Mouse (Mus musculus): ENCODE results near the gene Ralbp1. TPM values are rescaled to one million over a fixed set of nuclear protein-coding genes. Genes with fewer than 3 reads are reported as not detected.

The Ralbp1 gene
- total RNA-seq, 1 experiment from 2014 or later: 108 TPM

DNA sequence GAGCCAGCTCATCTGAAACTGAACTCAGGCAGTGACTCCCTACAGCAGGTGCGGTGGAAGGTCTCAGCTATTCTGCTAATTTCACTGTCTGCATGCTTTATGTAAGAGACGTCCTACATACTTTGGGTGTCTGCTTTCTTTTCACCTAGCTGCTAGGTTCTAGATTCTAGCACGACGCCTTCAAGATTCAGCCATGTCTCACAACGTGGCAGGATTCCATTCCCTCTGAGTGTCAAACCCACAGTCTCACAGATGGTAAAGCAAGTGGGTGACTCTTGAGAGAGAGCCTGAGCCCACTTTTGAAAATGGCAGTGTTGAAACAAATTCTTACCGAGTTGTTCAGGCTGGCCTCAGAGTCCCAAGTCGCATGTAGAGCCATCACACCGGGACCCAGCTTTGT is 18.2 kb upstream of the Ralbp1 start:
- ATAC-seq (ENCODE audit: extremely low read depth, insufficient number of reproducible peaks, low FRiP score, poor library complexity, severe bottlenecking): no peak

DNA sequence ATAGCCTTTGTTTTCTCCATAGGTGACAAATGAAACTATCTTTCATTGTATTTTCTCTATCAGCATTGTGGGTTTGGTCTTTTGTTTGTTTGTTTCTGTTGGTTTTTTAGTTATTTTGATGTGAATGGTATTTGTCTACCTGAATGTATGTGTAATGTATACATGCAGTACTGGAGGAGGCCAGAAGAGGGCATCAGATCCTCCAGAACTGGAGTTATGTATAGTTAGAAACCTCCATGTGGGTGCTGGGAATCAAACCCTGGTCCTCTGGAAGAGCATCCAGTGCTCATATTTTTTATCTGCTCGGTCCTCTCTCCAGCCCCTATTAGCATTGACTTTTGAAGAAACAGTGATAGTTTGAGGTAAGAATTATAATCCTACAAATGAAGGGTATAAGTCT is 17.4 kb upstream of the Ralbp1 start:
- no peak for ATAC-seq (ENCODE audit: extremely low read depth, insufficient number of reproducible peaks, low FRiP score, poor library complexity, severe bottlenecking)

DNA sequence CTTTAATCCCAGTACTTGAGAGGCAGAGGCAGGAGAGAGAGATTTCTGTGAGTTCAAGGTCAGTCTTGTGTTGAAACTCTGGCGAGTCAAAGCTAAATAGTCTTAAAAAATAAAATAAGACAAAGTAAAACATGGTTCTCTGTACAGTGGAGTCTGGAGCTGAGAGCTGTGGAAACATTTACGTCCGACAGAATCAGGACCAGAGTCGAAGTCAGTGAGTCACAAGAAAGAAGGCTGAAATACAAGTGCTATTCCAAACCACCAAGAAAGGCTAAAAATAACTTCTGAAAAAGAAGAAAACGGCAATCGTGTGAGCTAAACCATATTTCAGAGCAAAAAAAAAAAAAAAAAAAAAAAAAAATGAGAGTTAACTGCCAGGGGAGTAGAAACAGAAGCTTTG is 16.7 kb upstream of the Ralbp1 start:
- no peak for ATAC-seq (ENCODE audit: extremely low read depth, insufficient number of reproducible peaks, low FRiP score, poor library complexity, severe bottlenecking)

GRCm38 (mm10) chr17:65896016-65896415 is 10.4 kb upstream of the Ralbp1 start:
- no peak for ATAC-seq (ENCODE audit: extremely low read depth, insufficient number of reproducible peaks, low FRiP score, poor library complexity, severe bottlenecking)

DNA sequence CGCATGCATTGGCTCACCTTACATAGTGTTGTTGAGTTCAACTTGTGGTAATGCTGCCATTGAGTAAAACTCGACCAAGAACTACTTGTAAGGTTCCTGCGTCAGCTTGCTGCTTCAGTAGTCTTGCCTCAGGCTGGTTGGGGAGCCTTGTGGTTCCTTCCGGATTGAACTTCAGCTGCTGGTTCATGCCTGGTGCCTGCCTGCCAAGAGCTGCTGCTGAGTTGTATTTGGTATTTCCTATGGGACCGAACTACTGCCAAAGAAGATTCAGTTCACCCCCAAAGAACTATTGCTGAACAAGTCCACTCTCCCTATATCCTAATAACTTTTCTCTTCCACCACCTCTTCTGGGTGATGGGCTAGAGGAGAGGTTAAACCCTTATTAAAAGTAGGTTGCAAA is 3.9 kb upstream of the Ralbp1 start:
- no peak for ATAC-seq (ENCODE audit: extremely low read depth, insufficient number of reproducible peaks, low FRiP score, poor library complexity, severe bottlenecking)

DNA sequence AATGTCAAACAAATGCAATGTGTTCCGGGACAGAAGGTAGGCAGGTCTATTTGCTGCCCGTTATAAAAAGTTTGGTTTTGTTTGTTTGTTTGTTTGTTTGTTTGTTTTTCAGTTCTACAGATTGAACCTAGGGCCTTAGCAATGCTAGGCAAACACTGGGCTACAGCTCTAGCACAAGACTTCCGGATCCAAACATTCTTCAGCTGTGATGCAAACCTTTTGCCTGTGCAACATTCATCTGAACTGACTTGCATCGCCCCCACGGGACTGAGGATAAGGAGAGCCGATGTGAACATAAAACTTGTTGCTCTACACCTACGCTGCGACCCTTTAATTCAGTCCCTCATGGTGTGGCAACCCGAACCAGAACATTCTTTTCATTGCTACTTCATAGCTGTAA is 973 bp upstream of the Ralbp1 start:
- ATAC-seq (ENCODE audit: extremely low read depth, insufficient number of reproducible peaks, low FRiP score, poor library complexity, severe bottlenecking): no peak

DNA sequence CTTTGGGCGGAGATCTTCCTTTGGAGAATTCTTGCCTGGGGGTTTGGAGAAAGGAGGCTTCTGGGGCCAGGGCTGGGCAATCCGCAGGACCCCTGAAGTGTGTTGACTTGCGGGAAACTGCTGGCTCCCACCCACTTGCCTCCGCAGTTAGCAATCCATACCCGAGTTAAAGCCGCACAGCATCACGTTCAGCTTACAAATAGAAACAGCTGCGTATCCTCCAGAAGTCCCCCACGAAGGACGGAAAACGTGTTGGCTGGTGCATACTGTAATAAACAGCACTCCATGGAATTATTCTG is 251 bp downstream of the Ralbp1 start:
- ATAC-seq (ENCODE audit: extremely low read depth, insufficient number of reproducible peaks, low FRiP score, poor library complexity, severe bottlenecking): no peak

DNA sequence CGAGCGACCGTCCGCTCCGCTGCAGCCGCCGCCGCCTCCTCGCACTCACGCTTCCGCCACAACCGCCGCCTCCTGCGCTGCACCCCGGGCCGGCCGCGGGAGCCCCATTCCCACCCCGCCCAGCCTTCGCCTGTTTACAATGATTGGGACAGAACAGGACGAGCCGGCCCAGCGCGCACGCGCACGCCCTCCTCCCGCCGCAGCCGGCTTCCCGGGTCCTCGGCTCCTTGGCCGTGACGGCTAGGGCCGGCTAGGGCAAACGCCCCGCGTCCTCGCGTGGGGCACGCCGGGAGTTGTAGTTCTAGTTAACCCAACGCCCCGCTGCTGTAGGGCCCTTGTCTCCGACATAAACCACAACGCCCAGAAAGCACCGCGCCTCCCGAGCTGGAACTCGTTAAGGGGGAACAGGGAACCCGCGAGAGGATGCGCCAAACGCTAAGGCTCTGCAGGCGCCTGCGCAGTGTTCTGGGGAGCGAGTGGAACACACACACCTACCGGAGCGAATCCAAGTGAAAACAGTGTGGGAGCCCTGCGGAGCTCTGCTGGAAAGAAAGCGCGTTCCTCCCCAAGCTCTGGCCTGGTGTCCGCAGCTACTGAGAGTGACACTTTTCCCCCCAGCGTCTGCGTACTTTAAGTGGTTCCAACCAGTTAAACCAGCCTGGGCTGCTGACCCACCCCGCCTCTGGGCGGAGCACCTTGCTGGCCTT is 754 bp downstream of the Ralbp1 start:
- ATAC-seq (ENCODE audit: extremely low read depth, insufficient number of reproducible peaks, low FRiP score, poor library complexity, severe bottlenecking): peak; percentile 98

DNA sequence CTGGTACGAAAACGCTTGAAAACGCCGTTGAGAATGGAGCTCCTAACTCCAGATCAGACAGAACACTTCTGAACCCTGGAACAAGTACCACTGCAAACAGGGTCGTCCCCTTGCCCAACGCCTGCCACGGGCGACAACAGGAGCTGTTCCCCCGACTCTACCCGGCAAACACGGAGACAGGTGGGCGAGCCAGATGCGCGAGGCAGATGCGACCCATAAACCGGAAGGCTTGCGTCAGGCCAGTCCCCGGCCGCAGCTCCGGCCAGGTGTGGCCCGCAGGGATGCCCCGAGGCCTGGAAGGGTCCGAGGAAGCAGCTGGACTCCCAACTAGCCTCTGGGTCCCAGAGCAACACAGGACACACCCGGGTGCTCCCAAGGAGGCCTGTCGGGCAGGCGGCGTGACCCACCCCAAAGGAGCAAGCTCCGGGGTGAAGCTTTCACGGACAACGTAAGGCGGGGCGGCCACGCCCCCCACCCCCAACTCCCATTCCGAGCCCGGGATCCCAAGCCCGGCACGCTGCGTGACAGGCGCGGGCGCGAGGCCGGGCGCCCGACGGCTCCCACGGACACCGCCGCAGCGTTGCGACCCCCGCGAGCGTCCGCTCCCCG is 1.4 kb downstream of the Ralbp1 start:
- ATAC-seq (ENCODE audit: extremely low read depth, insufficient number of reproducible peaks, low FRiP score, poor library complexity, severe bottlenecking): no peak

GRCm38 (mm10) chr17:65877026-65877425 is 8.6 kb downstream of the Ralbp1 start:
- ATAC-seq (ENCODE audit: extremely low read depth, insufficient number of reproducible peaks, low FRiP score, poor library complexity, severe bottlenecking): no peak

DNA sequence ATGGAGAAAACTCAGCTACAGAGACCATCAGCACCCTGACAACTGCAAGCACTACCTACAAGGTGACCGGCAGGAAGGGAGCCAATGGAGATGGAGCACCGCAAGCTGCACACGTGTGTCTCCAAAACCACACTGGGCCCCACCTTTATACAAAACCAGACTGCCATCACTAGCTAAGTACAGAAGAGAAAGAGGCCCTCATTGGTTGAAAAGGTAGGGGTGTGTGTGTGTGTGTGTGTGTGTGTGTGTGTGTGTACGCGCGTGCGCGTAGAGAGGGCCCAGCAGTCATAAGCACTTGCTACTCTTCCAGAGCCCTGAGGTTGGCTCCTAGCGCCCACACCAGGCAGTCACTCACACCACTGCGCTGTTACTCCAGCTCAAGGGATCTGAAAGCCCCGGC is 11.8 kb downstream of the Ralbp1 start:
- no peak for ATAC-seq (ENCODE audit: extremely low read depth, insufficient number of reproducible peaks, low FRiP score, poor library complexity, severe bottlenecking)

DNA sequence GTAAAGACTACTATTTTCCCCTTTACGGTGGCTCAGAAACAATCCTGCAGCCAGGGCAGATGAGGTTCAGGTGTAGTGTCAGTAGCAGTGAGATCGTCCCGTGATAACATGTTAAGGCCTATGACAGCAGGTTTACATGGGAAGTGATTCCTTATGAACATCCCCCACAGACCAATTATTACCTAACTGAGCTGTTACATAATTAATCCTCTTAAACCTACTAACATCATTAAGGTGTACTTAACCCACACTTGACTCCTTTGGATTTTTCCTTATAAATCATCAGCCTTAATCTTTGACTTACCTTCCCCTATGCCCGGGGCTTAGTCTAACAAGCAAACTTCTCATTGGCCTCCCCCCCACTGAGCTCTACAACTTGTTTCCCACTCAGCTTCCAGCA is 12.4 kb downstream of the Ralbp1 start:
- ATAC-seq (ENCODE audit: extremely low read depth, insufficient number of reproducible peaks, low FRiP score, poor library complexity, severe bottlenecking): no peak

DNA sequence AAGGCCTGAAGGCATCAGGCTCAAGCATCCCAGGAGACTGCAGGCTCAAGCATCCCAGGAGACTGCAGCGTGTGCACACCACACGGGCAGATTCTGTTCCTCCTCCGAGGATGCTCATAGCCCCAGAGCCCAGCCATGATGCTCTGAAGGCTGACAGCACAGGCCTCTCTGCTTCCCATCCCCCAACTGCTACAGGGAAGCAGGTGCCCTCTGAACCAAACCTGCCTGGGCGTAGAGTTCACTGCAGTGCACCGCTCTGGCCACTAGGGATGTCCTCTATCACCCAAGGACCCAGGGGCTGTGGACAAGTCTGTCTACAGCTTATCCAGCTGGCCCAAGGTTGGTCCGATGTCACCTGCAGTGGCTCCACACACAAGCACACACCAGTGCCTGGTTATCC is 12.9 kb downstream of the Ralbp1 start:
- ATAC-seq (ENCODE audit: extremely low read depth, insufficient number of reproducible peaks, low FRiP score, poor library complexity, severe bottlenecking): peak; percentile 76

DNA sequence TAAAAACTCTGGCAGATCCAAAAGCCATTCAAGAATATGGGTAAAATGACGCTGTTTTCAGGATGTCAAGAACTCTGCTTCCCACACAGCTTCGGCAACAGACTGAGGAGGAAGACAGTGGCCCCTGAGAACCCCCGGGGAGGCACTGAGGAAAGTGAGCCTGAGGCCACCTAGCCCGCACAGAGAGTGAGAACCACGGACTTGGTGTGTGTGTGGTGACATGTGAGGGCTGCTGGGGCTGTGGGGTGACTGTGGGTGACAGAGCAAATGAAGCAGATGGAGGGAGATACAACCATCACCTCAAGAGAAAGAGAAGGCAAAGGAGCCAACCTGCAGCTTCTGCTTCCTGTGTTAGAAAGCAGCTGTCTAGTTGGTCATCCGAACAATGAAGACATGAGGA is 13.5 kb downstream of the Ralbp1 start:
- ATAC-seq (ENCODE audit: extremely low read depth, insufficient number of reproducible peaks, low FRiP score, poor library complexity, severe bottlenecking): no peak

DNA sequence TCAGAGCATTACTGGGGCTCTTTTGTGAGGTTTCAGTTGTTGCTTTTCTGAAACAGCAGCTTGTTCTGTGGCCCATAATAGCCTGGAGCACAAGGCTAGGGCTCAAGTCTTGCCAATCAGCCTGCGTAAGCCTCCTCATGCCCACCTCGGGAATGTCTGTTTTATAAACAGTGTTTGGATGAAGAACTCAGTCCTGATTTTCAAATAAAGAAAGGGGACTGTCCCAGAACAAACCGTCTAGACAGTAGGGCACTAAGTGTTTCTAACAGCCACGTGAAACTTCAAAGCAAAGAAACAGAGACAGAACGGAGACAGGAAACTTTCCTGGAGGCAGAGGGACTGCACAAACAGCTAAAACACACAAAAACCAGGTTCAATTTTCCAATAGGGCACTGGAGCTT is 14.0 kb downstream of the Ralbp1 start:
- ATAC-seq (ENCODE audit: extremely low read depth, insufficient number of reproducible peaks, low FRiP score, poor library complexity, severe bottlenecking): no peak

DNA sequence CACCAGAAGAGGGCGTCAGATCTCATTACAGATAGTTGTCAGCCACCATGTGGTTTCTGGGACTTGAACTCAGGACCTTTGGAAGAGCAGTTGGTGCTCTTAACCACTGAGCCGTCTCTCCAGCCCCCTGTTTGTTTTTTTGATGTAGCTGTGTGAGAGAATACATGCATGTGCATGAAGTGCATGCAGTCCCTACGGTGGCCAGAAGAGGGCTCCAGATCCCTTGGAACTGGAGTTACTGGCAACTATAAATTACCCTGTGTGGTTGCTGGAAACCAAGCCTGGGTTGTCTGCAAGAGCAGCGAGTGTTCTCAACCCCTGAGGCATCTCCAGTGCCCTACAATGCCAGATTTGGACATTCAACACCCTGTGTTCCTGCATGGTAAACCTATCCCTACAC is 15.5 kb downstream of the Ralbp1 start:
- peak; percentile 84 for ATAC-seq (ENCODE audit: extremely low read depth, insufficient number of reproducible peaks, low FRiP score, poor library complexity, severe bottlenecking)

GRCm38 (mm10) chr17:65869720-65870119 is 15.9 kb downstream of the Ralbp1 start:
- no peak for ATAC-seq (ENCODE audit: extremely low read depth, insufficient number of reproducible peaks, low FRiP score, poor library complexity, severe bottlenecking)

- no peak for ATAC-seq (ENCODE audit: extremely low read depth, insufficient number of reproducible peaks, low FRiP score, poor library complexity, severe bottlenecking)
Observed at GRCm38 (mm10) chr17:65867996-65868395, 17.6 kb downstream of the Ralbp1 start.

- ATAC-seq (ENCODE audit: extremely low read depth, insufficient number of reproducible peaks, low FRiP score, poor library complexity, severe bottlenecking): no peak
Observed at GRCm38 (mm10) chr17:65866201-65866600, 19.4 kb downstream of the Ralbp1 start.

GRCm38 (mm10) chr17:65865265-65865664 is 20.3 kb downstream of the Ralbp1 start:
- no peak for ATAC-seq (ENCODE audit: extremely low read depth, insufficient number of reproducible peaks, low FRiP score, poor library complexity, severe bottlenecking)

DNA sequence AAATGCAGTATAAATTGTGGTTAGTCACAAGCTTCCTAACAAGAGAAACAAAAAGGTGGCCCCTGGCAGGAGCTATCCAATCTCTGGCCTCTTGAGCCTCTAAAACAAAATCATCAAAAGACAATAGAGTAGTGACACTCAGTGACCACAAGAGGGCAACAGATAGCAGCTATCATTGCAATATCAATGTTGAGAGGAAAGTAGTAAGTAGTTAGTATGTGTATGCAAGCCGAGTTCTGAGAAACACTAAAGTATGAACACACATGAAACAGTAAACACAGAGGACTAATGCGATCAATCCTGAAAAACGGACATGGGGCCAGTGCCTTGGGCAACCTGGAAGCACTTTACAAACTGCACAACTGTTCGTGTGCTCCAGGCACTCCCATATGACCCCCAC is 20.9 kb downstream of the Ralbp1 start:
- peak; percentile 85 for ATAC-seq (ENCODE audit: extremely low read depth, insufficient number of reproducible peaks, low FRiP score, poor library complexity, severe bottlenecking)
